Mouse (Mus musculus) brain, embryonic 14.5 days (tissue): ENCODE data around the gene Mcrip1.

Experiments
- CTCF ChIP-seq: fragments of 200-500 bp; IDR thresholded peaks from 2 replicates; pipeline ENCODE4 v1.5.1; 2012; ENCODE audit warnings: inconsistent platforms, mild to moderate bottlenecking, moderate library complexity, borderline replicate concordance; ENCODE audit not compliant: insufficient read depth, insufficient read length; ENCODE audit errors: extremely low read depth
- POLR2A ChIP-seq: fragments of 200-500 bp; IDR thresholded peaks from 2 replicates; pipeline ENCODE4 v1.6.1; 2012; ENCODE audit warnings: mild to moderate bottlenecking, inconsistent platforms, borderline replicate concordance; ENCODE audit not compliant: poor library complexity, insufficient read depth, insufficient read length, severe bottlenecking; ENCODE audit errors: extremely low read depth

- peak; percentile 98 for TF ChIP-seq POLR2A
- peak; percentile 45; the same call in 1 of the 2 replicates for TF ChIP-seq CTCF
Measured at GRCm38 (mm10) chr11:120581490-120582267, 32.2 kb upstream of the Mcrip1 start, which contains the start of gene Arhgdia.
